Mouse (Mus musculus): ENCODE results near the gene Ajuba. TPM values are rescaled to one million over a fixed set of nuclear protein-coding genes. Genes with fewer than 3 reads are reported as not detected.

Ajuba gene
- polyA plus RNA-seq, 1 experiment from 2014 or later, result 2.3 TPM

DNA sequence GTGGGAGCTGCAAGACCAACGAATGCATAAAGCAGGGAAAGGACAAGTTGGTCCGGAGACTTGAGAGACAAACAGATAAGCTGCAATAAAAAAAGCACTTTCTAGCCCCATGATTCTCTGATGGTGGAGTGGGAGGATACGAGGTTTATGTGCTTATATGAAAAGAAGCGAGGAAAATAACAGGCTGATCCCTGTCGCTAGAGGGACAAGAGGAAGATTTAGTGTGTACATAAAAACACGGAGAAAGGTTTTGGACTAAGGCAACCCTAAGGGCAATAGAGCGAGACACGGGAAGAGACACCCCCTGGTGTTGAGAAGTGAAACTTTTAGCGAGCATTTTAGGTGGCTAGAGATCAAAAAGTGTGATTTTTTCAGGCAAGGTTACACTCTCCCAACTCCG lies 705 bp upstream of the Ajuba start:
- peak overlapping the region; percentile 59; the same call in 1 of the 2 replicates for H3K9ac ChIP-seq (replicated peaks; ENCODE audit: low read depth, low read length)
- H3K27ac ChIP-seq (ENCODE audit: low read depth, low read length), result peak overlapping the region; percentile 62
- peak overlapping the region; percentile 50 for H3K4me3 ChIP-seq (ENCODE audit: low read depth, low read length)
- H3K4me2 ChIP-seq (ENCODE audit: low read depth, low read length), result peak overlapping the region; percentile 72
- H3K9me3 ChIP-seq (ENCODE audit: control insufficient read depth, low read length), result no peaks in the 10 kb centered on the region
- ATAC-seq (ENCODE audit: low read depth), result peak; percentile 10; the same call in 1 of the 2 replicates
- H3K36me3 ChIP-seq (ENCODE audit: control insufficient read depth, insufficient read depth, low read length), result no peaks in the 10 kb centered on the region
- H3K4me1 ChIP-seq (ENCODE audit: control insufficient read depth, insufficient read depth, low read length), result peaks cover 20% of the 10 kb centered on the region; the same call in 1 of the 2 replicates
- H3K27me3 ChIP-seq (ENCODE audit: control insufficient read depth, insufficient read depth, low read length), result peaks cover 11% of the 10 kb centered on the region
- WGBS, result 1% methylated on average over 10 of the region's 10 CpGs

DNA sequence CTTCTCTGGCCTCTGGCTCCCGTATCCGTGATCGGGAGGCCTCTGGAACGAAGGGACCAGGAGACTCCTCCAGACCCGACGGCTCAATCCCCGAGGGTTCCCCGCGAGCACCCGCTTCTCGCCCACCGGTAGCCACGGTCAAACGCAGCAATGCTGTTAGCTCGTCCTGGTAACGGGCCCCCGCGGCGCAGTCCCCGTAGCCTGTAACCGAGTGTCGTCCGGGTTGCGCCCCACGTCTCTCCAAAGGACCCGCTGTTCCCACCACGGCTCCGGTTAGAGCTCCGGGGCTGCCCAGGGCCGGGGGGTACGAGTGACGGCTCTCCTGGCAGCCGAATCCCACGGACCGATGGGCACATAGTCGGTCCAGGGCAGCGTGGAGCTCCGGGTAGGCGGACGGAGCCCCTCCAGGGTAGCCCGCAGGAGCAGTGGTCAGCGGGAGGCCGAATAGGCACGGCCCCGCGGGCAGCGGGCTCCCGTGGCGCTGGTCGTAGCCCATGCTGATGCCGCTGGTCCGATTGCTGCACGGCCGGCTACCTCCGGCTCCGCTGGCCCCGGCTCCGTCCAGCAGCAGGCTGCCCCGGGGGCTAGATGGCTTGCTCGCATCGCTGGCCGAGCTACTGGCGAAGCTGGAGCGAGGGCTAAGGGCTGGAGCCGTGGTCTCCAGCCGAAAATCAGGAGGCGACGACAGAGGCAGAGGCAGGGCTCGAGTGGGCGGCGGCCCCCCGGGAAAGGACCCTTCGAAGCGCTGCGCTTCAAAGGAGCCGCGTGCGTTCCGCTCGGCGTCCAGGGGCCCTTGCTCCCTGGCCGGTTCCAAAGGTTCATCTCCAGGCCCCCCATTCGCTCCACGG lies 893 bp downstream of the Ajuba start:
- H3K9ac ChIP-seq (replicated peaks; ENCODE audit: low read depth, low read length), result peak overlapping the region; percentile 59
- peaks cover 11% of the 10 kb centered on the region for H3K27me3 ChIP-seq (ENCODE audit: control insufficient read depth, insufficient read depth, low read length)
- peak; percentile 10; the same call in 1 of the 2 replicates for ATAC-seq (ENCODE audit: low read depth)
- H3K36me3 ChIP-seq (ENCODE audit: control insufficient read depth, insufficient read depth, low read length), result no peaks in the 10 kb centered on the region
- peaks cover 25% of the 10 kb centered on the region; the same call in 1 of the 2 replicates for H3K4me1 ChIP-seq (ENCODE audit: control insufficient read depth, insufficient read depth, low read length)
- under 1% methylated on average over 84 of the region's 84 CpGs for WGBS
- H3K4me2 ChIP-seq (ENCODE audit: low read depth, low read length), result peak overlapping the region; percentile 72
- no peak overlapping the region for H3K27ac ChIP-seq (ENCODE audit: low read depth, low read length)
- peak overlapping the region; percentile 50 for H3K4me3 ChIP-seq (ENCODE audit: low read depth, low read length)
- H3K9me3 ChIP-seq (ENCODE audit: control insufficient read depth, low read length), result no peaks in the 10 kb centered on the region

DNA sequence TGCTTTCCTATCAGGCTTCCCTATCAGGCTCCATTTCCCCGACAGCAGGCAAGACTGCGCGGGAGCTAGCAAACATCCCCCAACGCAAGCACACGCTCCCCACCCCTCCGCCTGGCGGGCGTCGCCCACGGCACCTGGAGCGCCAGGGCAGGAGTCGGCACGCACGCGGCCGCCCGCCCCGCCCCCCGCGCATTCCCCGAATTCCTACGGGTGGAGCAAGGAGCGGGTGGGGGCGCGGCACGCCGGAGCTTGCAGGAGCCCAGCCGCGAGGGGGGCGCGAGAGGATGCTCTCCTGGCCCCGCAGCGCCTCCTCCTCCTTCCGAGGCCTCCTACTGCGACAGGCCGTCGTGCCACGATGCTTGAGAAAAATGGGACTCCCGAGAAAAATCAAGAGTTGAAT lies 1.7 kb downstream of the Ajuba start:
- no peak for ATAC-seq (ENCODE audit: low read depth)
- Histone ChIP-seq H3K27me3 (ENCODE audit: control insufficient read depth, insufficient read depth, low read length) (peaks cover 11% of the 10 kb centered on the region), H3K36me3 (ENCODE audit: control insufficient read depth, insufficient read depth, low read length) (no peaks in the 10 kb centered on the region), H3K4me3 (ENCODE audit: low read depth, low read length) (peak overlapping the region; percentile 50), H3K27ac (ENCODE audit: low read depth, low read length) (no peak overlapping the region), H3K9me3 (ENCODE audit: control insufficient read depth, low read length) (no peaks in the 10 kb centered on the region), H3K9ac (replicated peaks; ENCODE audit: low read depth, low read length) (peak overlapping the region; percentile 42), H3K4me1 (ENCODE audit: control insufficient read depth, insufficient read depth, low read length) (peaks cover 25% of the 10 kb centered on the region; the same call in 1 of the 2 replicates), H3K4me2 (ENCODE audit: low read depth, low read length) (peak overlapping the region; percentile 72)
- WGBS, result under 1% methylated on average over 39 of the region's 39 CpGs

DNA sequence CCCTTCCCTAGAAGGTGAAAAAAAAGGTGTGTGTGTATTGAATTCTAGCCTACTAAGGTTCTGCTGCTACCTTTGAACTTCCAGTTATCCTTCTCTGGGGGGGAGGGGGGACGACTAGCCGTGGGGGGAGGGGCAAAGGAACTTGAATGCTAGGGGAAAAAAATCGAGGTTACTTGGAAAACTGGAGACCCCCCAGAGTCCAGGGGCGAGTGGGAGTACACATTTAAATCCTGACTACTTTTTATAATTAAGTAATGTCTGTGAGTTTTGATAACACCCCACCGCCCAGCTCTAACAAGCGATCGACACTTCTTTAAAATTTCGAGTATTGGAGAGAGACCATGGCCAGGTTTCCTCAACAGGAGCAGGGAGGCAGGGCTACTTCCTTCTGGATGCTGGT lies 2.3 kb downstream of the Ajuba start:
- Histone ChIP-seq H3K4me3 (ENCODE audit: low read depth, low read length) (peak overlapping the region; percentile 50), H3K27me3 (ENCODE audit: control insufficient read depth, insufficient read depth, low read length) (peaks cover 11% of the 10 kb centered on the region), H3K4me2 (ENCODE audit: low read depth, low read length) (peak overlapping the region; percentile 72), H3K4me1 (ENCODE audit: control insufficient read depth, insufficient read depth, low read length) (peaks cover 25% of the 10 kb centered on the region; the same call in 1 of the 2 replicates), H3K9me3 (ENCODE audit: control insufficient read depth, low read length) (no peaks in the 10 kb centered on the region), H3K9ac (replicated peaks; ENCODE audit: low read depth, low read length) (0 out of 2 replicates have a peak overlapping the region, but pooled peaks have one; percentile 42), H3K36me3 (ENCODE audit: control insufficient read depth, insufficient read depth, low read length) (no peaks in the 10 kb centered on the region), H3K27ac (ENCODE audit: low read depth, low read length) (no peak overlapping the region)
- no peak for ATAC-seq (ENCODE audit: low read depth)
- WGBS, result 3% methylated on average over 8 of the region's 8 CpGs

DNA sequence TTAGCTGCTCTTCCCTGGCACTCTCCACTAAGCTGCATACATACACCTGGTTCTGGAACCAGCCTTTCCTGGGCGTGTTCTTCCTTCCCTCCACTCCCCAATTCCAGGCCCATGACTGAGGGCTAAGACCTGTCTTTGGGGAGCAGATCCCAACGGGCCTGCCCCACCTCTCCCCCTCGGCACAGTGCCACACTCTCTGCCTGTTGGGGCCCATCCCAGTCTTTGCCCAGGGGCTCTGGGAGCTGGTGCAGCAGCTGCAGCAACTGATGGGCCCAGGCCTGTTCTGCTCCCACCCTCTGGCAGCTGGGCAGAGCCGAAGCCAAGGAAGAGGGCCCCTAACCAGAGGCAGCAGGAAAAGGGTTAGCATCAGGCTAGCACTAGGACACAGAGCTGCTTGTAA lies 3.1 kb downstream of the Ajuba start:
- Histone ChIP-seq H3K27me3 (ENCODE audit: control insufficient read depth, insufficient read depth, low read length) (peaks cover 11% of the 10 kb centered on the region), H3K4me2 (ENCODE audit: low read depth, low read length) (peak overlapping the region; percentile 72), H3K36me3 (ENCODE audit: control insufficient read depth, insufficient read depth, low read length) (no peaks in the 10 kb centered on the region), H3K27ac (ENCODE audit: low read depth, low read length) (no peak overlapping the region), H3K9me3 (ENCODE audit: control insufficient read depth, low read length) (no peaks in the 10 kb centered on the region), H3K4me1 (ENCODE audit: control insufficient read depth, insufficient read depth, low read length) (peaks cover 25% of the 10 kb centered on the region; the same call in 1 of the 2 replicates), H3K9ac (replicated peaks; ENCODE audit: low read depth, low read length) (peak overlapping the region; percentile 34; the same call in 1 of the 2 replicates), H3K4me3 (ENCODE audit: low read depth, low read length) (peak overlapping the region; percentile 50; the same call in 1 of the 2 replicates)
- ATAC-seq (ENCODE audit: low read depth), result no peak
- WGBS, result 10% methylated on average over 4 of the region's 4 CpGs

DNA sequence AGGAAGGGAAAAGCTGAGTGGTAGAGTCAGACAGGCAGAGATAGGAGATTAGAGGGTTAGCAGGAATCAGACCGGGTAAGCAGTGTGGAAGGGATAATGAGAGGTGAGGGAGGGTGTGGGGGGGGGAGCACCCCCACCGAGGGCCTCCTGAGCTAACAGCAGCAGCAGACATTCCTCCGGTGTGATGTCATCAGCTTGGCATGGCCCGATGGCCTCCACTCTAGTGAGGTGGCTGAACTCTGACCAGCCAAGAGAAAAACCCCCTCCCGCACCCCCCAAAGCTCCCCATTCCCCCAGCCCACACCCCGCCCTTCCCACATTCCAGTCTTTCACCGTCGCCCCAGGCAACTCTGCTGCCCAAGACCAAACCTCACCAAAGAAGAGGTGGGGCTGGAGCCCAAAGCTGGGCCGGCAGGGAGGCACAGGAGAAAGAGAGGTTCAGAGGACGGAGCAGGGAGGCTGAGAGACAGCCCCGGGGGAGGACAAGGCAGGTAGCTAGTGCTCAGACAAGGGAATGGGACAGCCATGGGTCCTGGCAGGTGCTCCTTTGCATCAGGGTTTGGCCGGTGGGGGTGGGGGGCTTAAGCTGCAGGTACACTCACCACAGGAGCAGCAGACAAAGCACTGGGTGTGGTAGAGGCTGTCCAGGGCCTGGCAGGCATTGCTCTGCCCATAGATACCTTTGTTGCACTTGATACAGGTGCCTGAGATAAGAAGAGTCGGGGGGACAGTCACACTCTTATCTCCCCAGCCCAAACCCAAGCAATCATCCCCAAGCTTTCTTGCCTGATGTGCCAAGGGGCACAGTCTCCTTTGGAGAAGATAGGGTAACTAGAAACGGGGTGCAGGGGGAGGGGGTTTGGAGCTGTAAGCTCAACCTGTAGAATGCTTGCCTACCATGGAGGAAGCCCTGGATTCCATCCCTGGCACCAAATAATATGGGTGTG lies 4.3 kb downstream of the Ajuba start:
- Histone ChIP-seq H3K4me1 (ENCODE audit: control insufficient read depth, insufficient read depth, low read length) (0 out of 2 replicates have a peak, but pooled peaks cover 25% of the 10 kb centered on the region), H3K4me2 (ENCODE audit: low read depth, low read length) (peak overlapping the region; percentile 72; the same call in 1 of the 2 replicates), H3K36me3 (ENCODE audit: control insufficient read depth, insufficient read depth, low read length) (no peaks in the 10 kb centered on the region), H3K27me3 (ENCODE audit: control insufficient read depth, insufficient read depth, low read length) (peaks cover 11% of the 10 kb centered on the region), H3K9ac (replicated peaks; ENCODE audit: low read depth, low read length) (no peak overlapping the region), H3K4me3 (ENCODE audit: low read depth, low read length) (no peak overlapping the region), H3K9me3 (ENCODE audit: control insufficient read depth, low read length) (no peaks in the 10 kb centered on the region), H3K27ac (ENCODE audit: low read depth, low read length) (no peak overlapping the region)
- peak; percentile 9; the same call in 1 of the 2 replicates for ATAC-seq (ENCODE audit: low read depth)
- 11% methylated on average over 14 of the region's 14 CpGs for WGBS

DNA sequence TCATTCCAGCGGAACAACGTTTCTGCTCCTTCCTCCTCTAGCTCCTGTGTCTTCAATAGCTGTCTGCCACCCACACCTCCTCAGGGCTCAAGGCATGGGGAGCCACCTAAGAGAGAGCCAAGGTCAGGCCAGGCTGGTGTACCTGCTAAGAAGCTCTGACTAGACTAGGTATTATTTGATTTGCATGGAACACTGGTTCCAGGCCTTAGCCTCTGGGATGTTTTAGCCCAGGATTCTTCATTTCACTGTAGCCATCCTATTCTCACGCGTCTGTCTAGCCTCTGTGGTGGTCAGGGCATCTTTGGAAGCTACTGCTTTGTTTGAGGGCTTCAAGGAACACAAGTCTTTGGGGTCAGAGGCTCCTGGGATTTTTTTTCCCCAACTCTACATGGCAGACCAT lies 5.2 kb downstream of the Ajuba start:
- Histone ChIP-seq H3K4me2 (ENCODE audit: low read depth, low read length) (no peak overlapping the region), H3K4me1 (ENCODE audit: control insufficient read depth, insufficient read depth, low read length) (0 out of 2 replicates have a peak, but pooled peaks cover 20% of the 10 kb centered on the region), H3K27ac (ENCODE audit: low read depth, low read length) (no peak overlapping the region), H3K27me3 (ENCODE audit: control insufficient read depth, insufficient read depth, low read length) (peaks cover 8% of the 10 kb centered on the region), H3K9ac (replicated peaks; ENCODE audit: low read depth, low read length) (no peak overlapping the region), H3K9me3 (ENCODE audit: control insufficient read depth, low read length) (no peaks in the 10 kb centered on the region), H3K36me3 (ENCODE audit: control insufficient read depth, insufficient read depth, low read length) (no peaks in the 10 kb centered on the region), H3K4me3 (ENCODE audit: low read depth, low read length) (no peak overlapping the region)
- ATAC-seq (ENCODE audit: low read depth), result no peak
- 64% methylated on average over 4 of the region's 4 CpGs for WGBS

DNA sequence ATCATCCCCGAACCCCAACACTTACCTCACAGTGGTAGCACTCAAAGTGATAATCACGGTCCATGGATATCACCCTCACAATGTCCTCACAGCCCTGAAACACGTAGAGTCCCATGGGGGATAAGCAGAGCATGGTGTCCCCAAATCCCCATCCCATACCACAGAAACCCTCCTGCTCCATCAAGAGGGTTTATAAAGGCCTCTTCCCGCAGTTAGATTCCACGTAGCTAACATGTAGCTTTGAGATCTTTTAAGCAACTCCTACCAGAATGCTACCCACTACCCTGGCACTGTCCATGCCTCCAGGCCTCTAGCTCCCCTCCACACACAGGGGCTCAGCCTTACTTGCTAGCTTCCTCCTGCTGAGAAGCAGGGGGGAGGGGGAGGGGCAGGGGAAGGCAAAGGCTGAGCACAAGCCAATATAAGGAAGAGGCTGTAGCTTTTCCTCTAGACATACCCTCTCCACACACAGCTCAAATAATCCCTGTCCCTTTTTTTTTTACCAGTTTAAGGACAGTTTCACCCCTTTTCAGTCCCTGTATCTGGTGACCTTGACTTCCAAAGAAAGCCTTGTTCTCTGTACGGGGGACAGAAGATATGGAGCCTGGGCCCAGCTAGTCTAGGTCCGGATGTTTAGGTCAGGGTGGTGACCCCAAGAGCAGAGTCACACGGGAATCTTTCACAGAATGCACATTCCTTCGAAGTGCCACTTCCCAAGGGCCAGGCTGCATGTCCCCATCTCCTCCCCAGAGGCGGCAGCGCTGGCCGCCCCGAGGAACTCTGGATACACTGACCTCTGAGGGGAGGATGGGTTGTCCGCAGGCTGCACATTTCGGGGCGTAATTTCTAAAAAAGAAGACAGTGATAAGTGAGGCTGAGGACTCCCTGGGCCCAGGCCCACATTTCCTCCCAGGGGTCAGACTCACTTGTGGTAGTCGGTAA lies 7.6 kb downstream of the Ajuba start:
- no peaks in the 10 kb centered on the region for H3K27me3 ChIP-seq (ENCODE audit: control insufficient read depth, insufficient read depth, low read length)
- H3K9ac ChIP-seq (replicated peaks; ENCODE audit: low read depth, low read length), result no peak overlapping the region
- no peaks in the 10 kb centered on the region for H3K36me3 ChIP-seq (ENCODE audit: control insufficient read depth, insufficient read depth, low read length)
- 0 out of 2 replicates have a peak, but pooled peaks cover 10% of the 10 kb centered on the region for H3K4me1 ChIP-seq (ENCODE audit: control insufficient read depth, insufficient read depth, low read length)
- H3K4me2 ChIP-seq (ENCODE audit: low read depth, low read length), result no peak overlapping the region
- no peak overlapping the region for H3K4me3 ChIP-seq (ENCODE audit: low read depth, low read length)
- H3K27ac ChIP-seq (ENCODE audit: low read depth, low read length), result peak overlapping the region; percentile 39; the same call in 1 of the 2 replicates
- ATAC-seq (ENCODE audit: low read depth), result no peak
- no peaks in the 10 kb centered on the region for H3K9me3 ChIP-seq (ENCODE audit: control insufficient read depth, low read length)
- WGBS, result 73% methylated on average over 17 of the region's 17 CpGs
